Mouse (Mus musculus) urinary bladder, postnatal 4 days (tissue): ENCODE measurements around the gene Rbm25.

Experiments
- DNase-seq, 2 experiments: peaks; one replicate each; pipeline ENCODE4 v3.0.0; 2021 to 2022; ENCODE audit warnings: low spot score in 2 of 2

Gene Rbm25

GRCm38 (mm10) chr12:83726510-83727308, 95.7 kb downstream of the Rbm25 start:
- no peak for DNase-seq

GRCm38 (mm10) chr12:83732225-83732624, 101.2 kb downstream of the Rbm25 start:
- DNase-seq = no peak
